Mouse (Mus musculus): ENCODE results near the gene Ddx19a. TPM values are rescaled to one million over a fixed set of nuclear protein-coding genes. Genes with fewer than 3 reads are reported as not detected.

Gene Ddx19a
- polyA plus RNA-seq, 2 experiments, result 12.8 to 29.0 TPM

DNA sequence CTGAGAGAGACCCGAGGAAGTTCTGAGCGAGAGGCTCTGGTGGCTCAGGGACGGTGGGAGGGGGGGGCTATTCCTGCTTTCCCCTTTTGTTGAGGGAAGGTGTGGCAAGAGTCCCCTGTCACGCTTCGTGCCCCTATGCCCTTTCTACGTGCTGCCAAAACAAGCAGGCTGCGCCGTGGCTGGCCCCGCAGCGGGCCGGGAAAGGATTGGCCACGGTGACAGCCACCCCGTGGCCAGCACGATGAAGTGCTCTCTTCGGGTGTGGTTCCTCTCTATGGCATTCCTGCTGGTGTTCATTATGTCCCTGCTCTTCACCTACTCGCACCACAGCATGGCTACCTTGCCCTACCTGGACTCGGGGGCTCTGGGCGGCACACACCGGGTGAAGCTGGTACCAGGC lies 40.1 kb downstream of the Ddx19a start:
- TF ChIP-seq EP300 (IDR thresholded peaks at IDR 0.05; ENCODE audit: low read depth), result no peak
- no peak for TF ChIP-seq CTCF (IDR thresholded peaks at IDR 0.05; ENCODE audit: low read depth)
- Histone ChIP-seq H3K4me2 (ENCODE audit: low read depth) (no peak overlapping the region), H3K9me3 (ENCODE audit: control insufficient read depth, low read length) (no peaks in the 10 kb centered on the region), H3K4me1 (replicated peaks; ENCODE audit: control insufficient read depth in 2 of 2, insufficient read depth in 2 of 2, low read length in 1 of 2) (no peaks in the 10 kb centered on the region), H3K27me3 (ENCODE audit: control insufficient read depth, insufficient read depth, low read length) (no peaks in the 10 kb centered on the region), H3K9ac (replicated peaks) (no peak overlapping the region), H3K27ac (no peak overlapping the region), H3K4me3 (ENCODE audit: insufficient read depth in 1 of 2, low read depth in 2 of 2, low read length in 2 of 2) (no peak overlapping the region), H3K36me3 (replicated peaks; ENCODE audit: control insufficient read depth, insufficient read depth, low read depth) (peaks cover 34% of the 10 kb centered on the region)
- ATAC-seq (ENCODE audit: insufficient read depth) (no peak), DNase-seq (ENCODE audit: low read depth in 3 of 3, low spot score in 3 of 3) (no peak)
- 89% methylated on average over 19 of the region's 19 CpGs for WGBS (ENCODE audit: insufficient replicate concordance)

DNA sequence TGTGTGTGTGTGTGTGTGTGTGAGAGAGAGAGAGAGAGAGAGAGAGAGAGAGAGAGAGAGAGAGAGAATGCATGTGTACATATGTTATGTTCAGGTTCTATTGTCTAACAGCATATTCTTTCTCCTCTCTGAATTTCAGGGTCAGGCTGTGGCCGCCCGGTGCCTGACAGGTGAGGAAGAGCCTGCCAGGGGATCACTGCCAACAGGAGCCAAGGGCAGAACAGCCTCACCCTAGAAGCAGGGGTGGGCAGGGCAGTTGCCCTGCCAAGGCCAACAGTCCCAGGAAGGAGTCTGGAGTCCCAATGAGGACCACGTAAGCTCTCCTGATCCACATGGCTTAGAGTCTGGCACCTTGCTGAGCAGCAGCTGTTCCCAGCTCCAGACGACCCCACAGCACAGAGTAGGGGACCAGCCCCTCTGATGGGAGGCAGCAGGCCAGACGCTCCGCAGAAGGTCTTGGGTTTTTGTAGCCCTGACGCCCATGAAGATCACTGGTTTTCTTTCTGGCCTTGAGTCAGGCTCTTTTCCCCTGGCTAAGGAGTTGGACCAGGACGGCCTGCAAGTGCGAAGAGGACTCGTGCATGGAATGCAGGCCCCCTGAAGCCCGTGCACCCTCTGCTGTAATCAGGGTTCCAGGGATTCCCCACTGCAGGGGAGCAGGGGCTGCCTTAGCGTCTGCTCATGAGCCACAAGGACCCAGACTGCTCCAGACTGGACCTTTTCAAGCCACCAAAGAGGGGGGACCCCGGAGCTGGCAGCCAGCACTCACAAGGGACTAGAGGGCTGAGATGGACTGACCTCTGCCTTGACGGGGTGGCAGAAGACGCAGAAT lies 40.8 kb downstream of the Ddx19a start:
- Histone ChIP-seq H3K4me1 (replicated peaks; ENCODE audit: control insufficient read depth in 2 of 2, insufficient read depth in 2 of 2, low read length in 1 of 2) (no peaks in the 10 kb centered on the region), H3K36me3 (replicated peaks; ENCODE audit: control insufficient read depth, insufficient read depth, low read depth) (peaks cover 31% of the 10 kb centered on the region), H3K27ac (no peak overlapping the region), H3K9ac (replicated peaks) (no peak overlapping the region), H3K4me2 (ENCODE audit: low read depth) (no peak overlapping the region), H3K27me3 (ENCODE audit: control insufficient read depth, insufficient read depth, low read length) (no peaks in the 10 kb centered on the region), H3K9me3 (ENCODE audit: control insufficient read depth, low read length) (no peaks in the 10 kb centered on the region), H3K4me3 (ENCODE audit: insufficient read depth in 1 of 2, low read depth in 2 of 2, low read length in 2 of 2) (no peak overlapping the region)
- no peak for DNase-seq (ENCODE audit: low read depth in 3 of 3, low spot score in 3 of 3)
- no peak for ATAC-seq (ENCODE audit: insufficient read depth)
- no peak for TF ChIP-seq CTCF (IDR thresholded peaks at IDR 0.05; ENCODE audit: low read depth)
- no peak for TF ChIP-seq EP300 (IDR thresholded peaks at IDR 0.05; ENCODE audit: low read depth)
- 87% methylated on average over 15 of the region's 15 CpGs for WGBS (ENCODE audit: insufficient replicate concordance)

DNA sequence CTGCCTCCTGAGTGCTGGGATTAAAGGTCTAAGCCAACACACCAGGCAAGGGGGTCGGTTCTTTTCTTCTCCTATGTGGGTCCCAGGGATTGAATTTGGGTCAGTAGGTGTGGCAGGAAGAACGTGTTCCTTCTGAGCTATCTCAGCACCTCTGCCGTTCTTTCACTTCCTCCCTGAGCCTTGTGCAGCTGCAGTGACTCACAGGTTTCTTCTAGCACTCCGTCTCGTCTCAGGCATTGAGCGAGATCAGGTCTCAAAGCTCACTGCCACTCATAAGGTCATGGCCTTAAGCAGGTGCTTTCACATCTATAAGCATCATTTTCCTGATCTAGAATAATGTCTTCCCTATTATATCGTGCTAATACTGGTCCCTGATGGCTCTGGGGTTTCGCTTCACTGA lies 42.8 kb downstream of the Ddx19a start:
- TF ChIP-seq CTCF (IDR thresholded peaks at IDR 0.05; ENCODE audit: low read depth) (no peak), EP300 (IDR thresholded peaks at IDR 0.05; ENCODE audit: low read depth) (no peak)
- no peak for ATAC-seq (ENCODE audit: insufficient read depth)
- H3K9me3 ChIP-seq (ENCODE audit: control insufficient read depth, low read length), result no peaks in the 10 kb centered on the region
- H3K4me1 ChIP-seq (replicated peaks; ENCODE audit: control insufficient read depth in 2 of 2, insufficient read depth in 2 of 2, low read length in 1 of 2), result no peaks in the 10 kb centered on the region
- WGBS (ENCODE audit: insufficient replicate concordance), result 45% methylated on average over 8 of the region's 8 CpGs
- peaks cover 23% of the 10 kb centered on the region for H3K36me3 ChIP-seq (replicated peaks; ENCODE audit: control insufficient read depth, insufficient read depth, low read depth)
- no peak for DNase-seq (ENCODE audit: low read depth in 3 of 3, low spot score in 3 of 3)
- no peaks in the 10 kb centered on the region for H3K27me3 ChIP-seq (ENCODE audit: control insufficient read depth, insufficient read depth, low read length)
- H3K9ac ChIP-seq (replicated peaks), result no peak overlapping the region
- H3K4me2 ChIP-seq (ENCODE audit: low read depth), result no peak overlapping the region
- no peak overlapping the region for H3K27ac ChIP-seq
- H3K4me3 ChIP-seq (ENCODE audit: insufficient read depth in 1 of 2, low read depth in 2 of 2, low read length in 2 of 2), result no peak overlapping the region

DNA sequence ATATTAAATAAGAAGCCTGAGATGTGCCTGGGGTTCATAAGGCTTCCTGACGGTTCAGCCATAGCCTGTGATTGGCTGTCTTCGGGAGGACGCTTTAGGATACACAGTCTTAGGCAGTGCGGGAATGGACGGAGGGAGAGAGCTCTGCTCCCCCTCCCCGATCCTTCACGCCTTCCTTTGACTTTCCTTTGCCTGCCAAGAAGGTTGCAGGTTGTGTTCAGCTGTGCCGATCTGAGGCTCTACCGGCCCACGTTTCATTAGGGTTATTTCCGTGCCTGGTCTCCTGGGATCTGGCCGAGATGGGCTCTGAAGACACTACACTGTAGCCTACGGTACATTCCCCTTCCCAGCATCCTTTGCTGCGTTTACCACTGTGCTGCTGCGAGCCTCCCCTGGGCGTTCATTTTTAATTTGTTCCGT lies 47.5 kb downstream of the Ddx19a start:
- ATAC-seq (ENCODE audit: insufficient read depth) (no peak), DNase-seq (ENCODE audit: low read depth in 3 of 3, low spot score in 3 of 3) (no peak)
- H3K9ac ChIP-seq (replicated peaks), result no peak overlapping the region
- no peaks in the 10 kb centered on the region for H3K9me3 ChIP-seq (ENCODE audit: control insufficient read depth, low read length)
- 70% methylated on average over 17 of the region's 17 CpGs for WGBS (ENCODE audit: insufficient replicate concordance)
- TF ChIP-seq CTCF (IDR thresholded peaks at IDR 0.05; ENCODE audit: low read depth), result no peak
- no peak for TF ChIP-seq EP300 (IDR thresholded peaks at IDR 0.05; ENCODE audit: low read depth)
- no peak overlapping the region for H3K4me3 ChIP-seq (ENCODE audit: insufficient read depth in 1 of 2, low read depth in 2 of 2, low read length in 2 of 2)
- no peaks in the 10 kb centered on the region for H3K27me3 ChIP-seq (ENCODE audit: control insufficient read depth, insufficient read depth, low read length)
- H3K36me3 ChIP-seq (replicated peaks; ENCODE audit: control insufficient read depth, insufficient read depth, low read depth), result peaks cover 9% of the 10 kb centered on the region
- no peak overlapping the region for H3K4me2 ChIP-seq (ENCODE audit: low read depth)
- H3K27ac ChIP-seq, result no peak overlapping the region
- 0 out of 4 replicates have a peak, but pooled peaks cover 0 to 3% of the 10 kb centered on the region in 2 experiments for H3K4me1 ChIP-seq (replicated peaks; ENCODE audit: control insufficient read depth in 2 of 2, insufficient read depth in 2 of 2, low read length in 1 of 2)

DNA sequence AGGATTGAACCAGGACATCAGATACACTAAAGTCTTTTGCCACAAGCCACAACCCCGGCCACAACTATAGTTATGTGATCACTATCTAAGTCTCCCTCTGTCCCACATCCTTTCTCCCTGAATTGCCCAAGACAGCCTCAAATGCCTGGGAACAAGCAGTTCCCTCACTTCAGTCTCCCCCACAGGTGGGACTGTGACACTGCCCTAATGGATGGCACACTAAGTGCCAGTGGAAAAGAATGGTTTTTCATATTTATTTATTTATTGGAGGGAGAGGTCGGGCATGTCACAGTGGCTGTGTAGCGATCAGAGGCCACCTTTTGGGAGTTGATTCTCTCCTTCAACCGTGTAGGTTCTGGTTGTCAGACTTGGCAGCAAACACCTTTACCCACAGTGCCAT lies 51.9 kb downstream of the Ddx19a start:
- Histone ChIP-seq H3K4me3 (ENCODE audit: insufficient read depth in 1 of 2, low read depth in 2 of 2, low read length in 2 of 2) (no peak overlapping the region), H3K9ac (replicated peaks) (no peak overlapping the region), H3K4me1 (replicated peaks; ENCODE audit: control insufficient read depth in 2 of 2, insufficient read depth in 2 of 2, low read length in 1 of 2) (peaks cover 0 to 17% of the 10 kb centered on the region in 2 experiments; a peak in 2 of 4 replicates), H3K4me2 (ENCODE audit: low read depth) (no peak overlapping the region), H3K27me3 (ENCODE audit: control insufficient read depth, insufficient read depth, low read length) (no peaks in the 10 kb centered on the region), H3K36me3 (replicated peaks; ENCODE audit: control insufficient read depth, insufficient read depth, low read depth) (peaks cover 2% of the 10 kb centered on the region), H3K9me3 (ENCODE audit: control insufficient read depth, low read length) (no peaks in the 10 kb centered on the region), H3K27ac (no peak overlapping the region)
- 38% methylated on average over 4 of the region's 4 CpGs for WGBS (ENCODE audit: insufficient replicate concordance)
- ATAC-seq (ENCODE audit: insufficient read depth) (no peak), DNase-seq (ENCODE audit: low read depth in 3 of 3, low spot score in 3 of 3) (no peak)
- TF ChIP-seq EP300 (IDR thresholded peaks at IDR 0.05; ENCODE audit: low read depth) (no peak), CTCF (IDR thresholded peaks at IDR 0.05; ENCODE audit: low read depth) (no peak)
